Mouse (Mus musculus) kidney, postnatal 0 days (tissue): Measurements from ENCODE around the gene Cdh4. TPM values are rescaled to one million over a fixed set of nuclear protein-coding genes. Genes with fewer than 3 reads are reported as not detected.
A peak's percentile ranks its signal among the peaks of the same experiment; 100 is the strongest.

Experiments
- ATAC-seq: fragments of 200-750 bp; cut with Nextera tagmentation; replicated peaks from 2 replicates; pipeline ENCODE4 v1.8.0; 2017; ENCODE audit warnings: low read depth, moderate number of reproducible peaks, moderate TSS enrichment, moderate library complexity; ENCODE audit not compliant: low FRiP score
- DNase-seq: peaks from one replicate; pipeline ENCODE4 v3.0.0-alpha.2; 2016; ENCODE audit warnings: low spot score
- H3K27ac ChIP-seq: fragments of 300-500 bp; sonication (generic); 2 replicates; pipeline ENCODE4 v1.5.1; 2014; ENCODE audit warnings: mild to moderate bottlenecking
- H3K27me3 ChIP-seq: fragments of 300-500 bp; sonication (generic); 2 replicates; pipeline ENCODE4 v1.6.1; 2014; ENCODE audit warnings: low read length, mixed read lengths; ENCODE audit not compliant: insufficient read depth
- H3K36me3 ChIP-seq: fragments of 300-500 bp; sonication (generic); 2 replicates; pipeline ENCODE4 v1.6.1; 2014; ENCODE audit warnings: low read length, mixed read lengths; ENCODE audit not compliant: insufficient read depth
- H3K4me1 ChIP-seq: fragments of 300-500 bp; sonication (generic); replicated peaks from 2 replicates; pipeline ENCODE4 v1.6.1; 2014; ENCODE audit warnings: antibody characterized with exemption, low read length, mixed read lengths; ENCODE audit not compliant: insufficient read depth
- H3K4me2 ChIP-seq: fragments of 300-500 bp; sonication (generic); 2 replicates; pipeline ENCODE4 v1.6.1; 2014; ENCODE audit warnings: mild to moderate bottlenecking, low read length, moderate library complexity, mixed read lengths
- H3K4me3 ChIP-seq: fragments of 300-500 bp; sonication (generic); replicated peaks from 2 replicates; pipeline ENCODE4 v1.5.1; 2014; ENCODE audit warnings: low read depth, low read length
- H3K9ac ChIP-seq: fragments of 300-500 bp; sonication (generic); 2 replicates; pipeline ENCODE4 v1.6.1; 2014; ENCODE audit warnings: low read depth, low read length
- H3K9me3 ChIP-seq: fragments of 300-500 bp; sonication (generic); replicated peaks from 2 replicates; pipeline ENCODE4 v1.6.1; 2016; ENCODE audit warnings: low read length, inconsistent platforms, mixed read lengths
- CTCF ChIP-seq: IDR thresholded peaks from 2 replicates; pipeline ENCODE4 v1.5.1; 2016; ENCODE audit warnings: antibody characterized with exemption, low read depth, mild to moderate bottlenecking, moderate library complexity
- WGBS: fragments of 180-500 bp; shearing (Covaris S2); extraction: QIAGEN DNeasy Blood & Tissue Kit; methylation state at CpG from one replicate; pipeline ENCODE4 v1.1.7; 2014; 5-methylcytosine and 5-hydroxymethylcytosine counted together
- polyA plus RNA-seq: library from polyadenylated mRNA; unstranded; fragments of >200 nt; fragmentation: Nextera tagmentation; extraction: Ambion mirVana; gene quantifications from 2 replicates; pipeline ENCODE4 v1.2.1, GENCODE M21; 2015

Cdh4 gene
- polyA plus RNA-seq, 1 experiment from 2014 or later = 11.5 TPM

DNA sequence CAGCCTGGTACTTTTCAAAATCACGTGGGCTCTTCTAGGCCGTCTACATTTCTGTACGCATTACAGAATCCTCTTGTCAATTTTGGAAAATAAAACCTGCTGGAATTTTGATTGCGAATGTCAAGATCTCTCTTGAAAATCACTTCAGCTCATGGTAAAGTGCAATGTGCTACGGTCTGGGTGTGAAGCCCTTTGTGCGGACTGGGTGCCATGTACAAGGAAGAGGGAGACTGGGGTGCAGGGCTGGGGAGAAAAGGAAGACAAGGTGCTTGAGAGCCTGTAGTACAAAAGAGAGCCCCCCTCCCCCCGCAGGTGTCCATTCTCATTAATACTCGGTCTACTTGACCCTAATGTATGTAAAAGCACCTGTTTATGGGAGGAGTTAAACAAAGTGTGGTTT, 125.7 kb downstream of the Cdh4 start:
- WGBS = 92% methylated on average over 8 of the region's 8 CpGs
- TF ChIP-seq CTCF = no peak
- Histone ChIP-seq H3K4me1 (no peaks in the 10 kb centered on the region), H3K4me3 (no peak overlapping the region), H3K36me3 (no peaks in the 10 kb centered on the region), H3K27ac (no peak overlapping the region), H3K27me3 (no peaks in the 10 kb centered on the region), H3K9me3 (no peaks in the 10 kb centered on the region), H3K4me2 (no peak overlapping the region), H3K9ac (no peak overlapping the region)
- DNase-seq (no peak), ATAC-seq (no peak)

DNA sequence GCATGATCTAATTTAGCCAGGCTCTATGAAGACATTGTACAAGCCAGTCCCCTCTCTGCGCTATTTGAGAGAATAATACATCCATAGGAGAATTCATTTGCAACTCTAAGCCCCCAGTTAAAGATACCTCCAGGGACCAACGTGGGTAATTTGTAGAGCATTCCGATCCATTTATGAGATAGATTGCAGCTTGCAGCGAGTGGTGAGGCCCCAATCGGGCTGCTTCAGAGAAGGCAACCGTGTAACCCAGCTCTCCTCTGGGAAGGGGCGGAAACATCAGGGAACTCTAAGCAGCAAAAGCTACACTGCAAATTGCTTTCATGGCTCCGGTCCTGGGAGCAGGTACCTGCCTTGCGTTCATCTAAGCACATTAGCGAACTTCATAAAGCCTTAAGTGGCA, 126.9 kb downstream of the Cdh4 start:
- DNase-seq (no peak), ATAC-seq (no peak)
- no peaks in the 10 kb centered on the region for H3K27me3 ChIP-seq
- no peak overlapping the region for H3K4me3 ChIP-seq
- H3K9ac ChIP-seq = no peak overlapping the region
- no peak overlapping the region for H3K4me2 ChIP-seq
- no peaks in the 10 kb centered on the region for H3K4me1 ChIP-seq
- no peak for TF ChIP-seq CTCF
- H3K9me3 ChIP-seq = no peaks in the 10 kb centered on the region
- H3K27ac ChIP-seq = no peak overlapping the region
- WGBS = 41% methylated on average over 10 of the region's 10 CpGs
- no peaks in the 10 kb centered on the region for H3K36me3 ChIP-seq

DNA sequence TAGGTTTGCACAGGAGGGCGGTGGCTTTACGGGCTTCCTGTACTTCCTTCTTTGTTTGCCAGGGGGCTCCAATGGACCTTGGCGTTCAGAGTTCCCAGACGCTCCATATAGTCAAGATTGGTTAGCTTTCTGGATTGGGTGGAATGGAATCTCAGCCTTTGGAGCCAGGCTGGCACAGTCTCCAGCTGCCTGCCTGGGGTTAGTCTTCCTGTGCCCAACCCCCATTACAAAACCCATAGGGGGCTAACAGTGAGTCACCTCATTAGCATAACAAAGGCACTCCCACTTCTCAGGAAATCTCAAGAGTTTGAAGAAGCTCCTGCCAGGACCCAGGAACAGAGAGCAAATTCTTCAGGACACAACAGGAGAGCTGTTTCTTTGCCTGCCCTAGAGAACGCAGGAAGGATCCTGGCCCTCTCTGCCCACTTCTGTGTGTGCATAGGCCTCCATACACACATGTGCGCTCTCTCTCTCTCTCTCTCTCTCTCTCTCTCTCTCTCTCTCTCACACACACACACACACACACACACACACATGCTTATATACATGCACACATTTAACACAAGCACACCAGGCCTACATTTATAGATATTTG, 129.0 kb downstream of the Cdh4 start:
- Histone ChIP-seq H3K4me3 (no peak overlapping the region), H3K9ac (no peak overlapping the region), H3K9me3 (no peaks in the 10 kb centered on the region), H3K4me1 (no peaks in the 10 kb centered on the region), H3K27ac (no peak overlapping the region), H3K27me3 (no peaks in the 10 kb centered on the region), H3K36me3 (no peaks in the 10 kb centered on the region), H3K4me2 (no peak overlapping the region)
- 47% methylated on average over 6 of the region's 6 CpGs for WGBS
- ATAC-seq (no peak), DNase-seq (peak; percentile 27)
- TF ChIP-seq CTCF = peak; percentile 35

DNA sequence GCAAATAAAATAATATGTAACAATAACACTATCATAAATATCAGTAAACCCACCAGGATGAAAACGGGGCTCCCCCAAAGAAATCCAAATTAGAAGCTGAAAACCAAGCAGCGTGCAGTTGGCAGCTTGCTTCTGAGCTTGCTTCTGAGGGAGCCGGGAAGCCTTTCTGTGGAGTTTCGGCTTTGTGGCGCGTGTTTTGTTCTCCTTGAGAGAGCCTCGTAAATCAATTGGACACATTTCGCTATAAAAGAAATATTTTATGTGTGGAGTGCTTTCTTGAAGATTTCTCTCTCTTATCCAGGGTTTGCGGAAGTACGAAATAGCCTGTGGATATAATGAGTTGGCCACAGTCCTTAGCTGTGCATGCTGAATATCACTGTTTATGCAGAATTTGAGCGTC, 131.1 kb downstream of the Cdh4 start:
- Histone ChIP-seq H3K27ac (no peak overlapping the region), H3K9ac (no peak overlapping the region), H3K36me3 (no peaks in the 10 kb centered on the region), H3K4me3 (no peak overlapping the region), H3K27me3 (no peaks in the 10 kb centered on the region), H3K4me2 (no peak overlapping the region), H3K4me1 (no peaks in the 10 kb centered on the region), H3K9me3 (no peaks in the 10 kb centered on the region)
- 48% methylated on average over 11 of the region's 11 CpGs for WGBS
- no peak for ATAC-seq
- TF ChIP-seq CTCF = no peak
- peak; percentile 54 for DNase-seq

DNA sequence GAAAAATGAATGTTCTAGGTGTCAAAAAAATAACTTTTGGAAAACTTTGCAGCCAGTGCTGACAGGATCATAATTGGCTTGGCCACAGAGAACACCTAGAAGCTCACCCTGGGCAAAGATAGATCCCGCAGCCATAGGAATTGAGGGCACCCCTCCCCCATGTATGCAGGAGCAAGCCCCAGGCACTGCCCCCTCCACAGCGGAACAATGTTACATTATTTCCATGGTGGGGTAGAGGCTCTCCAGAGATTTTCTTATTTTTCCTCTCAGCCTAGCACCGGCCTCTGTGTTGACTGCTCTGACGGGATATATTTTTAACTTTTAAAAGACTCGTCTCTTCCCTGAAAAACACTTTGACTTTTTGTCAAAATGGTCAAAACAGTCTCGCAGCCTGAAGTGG, 131.6 kb downstream of the Cdh4 start:
- Histone ChIP-seq H3K4me2 (no peak overlapping the region), H3K27me3 (no peaks in the 10 kb centered on the region), H3K4me1 (no peaks in the 10 kb centered on the region), H3K4me3 (no peak overlapping the region), H3K9ac (no peak overlapping the region), H3K9me3 (no peaks in the 10 kb centered on the region), H3K36me3 (no peaks in the 10 kb centered on the region), H3K27ac (no peak overlapping the region)
- 67% methylated on average over 6 of the region's 6 CpGs for WGBS
- ATAC-seq (no peak), DNase-seq (no peak)
- TF ChIP-seq CTCF = no peak

DNA sequence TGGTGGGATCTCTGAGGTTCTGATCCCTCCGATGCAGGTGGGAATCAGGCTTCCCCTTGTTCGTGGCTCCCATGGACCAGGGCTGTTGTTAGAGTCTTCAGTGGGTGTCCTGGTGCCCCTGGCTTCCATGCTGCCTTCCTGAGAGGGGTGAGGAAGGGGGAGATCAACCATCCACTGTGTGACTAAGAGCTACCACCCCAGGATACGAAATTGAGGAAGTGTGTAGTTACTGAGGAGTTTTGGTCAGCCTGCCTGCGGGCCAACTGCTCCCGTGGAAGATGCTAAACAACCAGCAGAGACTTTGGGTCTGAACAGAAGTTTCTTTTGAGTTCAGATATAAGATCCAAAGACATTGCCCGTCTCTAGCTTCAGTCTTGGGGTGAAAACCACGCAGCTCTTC, 133.4 kb downstream of the Cdh4 start:
- DNase-seq (no peak), ATAC-seq (no peak)
- H3K36me3 ChIP-seq = no peaks in the 10 kb centered on the region
- 86% methylated on average over 7 of the region's 7 CpGs for WGBS
- no peak overlapping the region for H3K9ac ChIP-seq
- no peaks in the 10 kb centered on the region for H3K9me3 ChIP-seq
- H3K4me1 ChIP-seq = no peaks in the 10 kb centered on the region
- H3K4me3 ChIP-seq = no peak overlapping the region
- H3K27ac ChIP-seq = no peak overlapping the region
- no peak overlapping the region for H3K4me2 ChIP-seq
- TF ChIP-seq CTCF = no peak
- H3K27me3 ChIP-seq = no peaks in the 10 kb centered on the region

DNA sequence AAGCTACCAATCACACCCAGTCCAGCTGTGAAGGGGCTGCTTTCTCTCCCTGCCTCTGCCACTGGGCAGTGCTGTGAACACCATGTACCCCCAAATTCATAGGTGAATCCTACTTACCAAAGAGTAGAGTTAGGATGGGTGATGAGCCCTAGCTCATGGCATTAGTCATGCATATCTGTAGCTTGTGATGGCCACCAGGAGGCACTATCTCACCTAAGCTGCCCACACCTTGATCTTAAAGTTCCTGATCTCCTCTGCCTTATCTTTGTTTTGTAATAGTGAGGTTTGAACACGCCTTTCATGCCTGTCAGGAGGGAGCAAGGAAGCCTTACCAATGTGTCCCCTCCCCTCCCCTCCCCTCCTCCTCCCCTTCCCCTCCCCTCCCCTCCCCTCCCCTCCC, 134.0 kb downstream of the Cdh4 start:
- no peaks in the 10 kb centered on the region for H3K36me3 ChIP-seq
- no peaks in the 10 kb centered on the region for H3K27me3 ChIP-seq
- H3K4me3 ChIP-seq = no peak overlapping the region
- 80% methylated on average over 1 of the region's 1 CpGs for WGBS
- peak; percentile 26; the same call in 1 of the 2 replicates for TF ChIP-seq CTCF
- no peaks in the 10 kb centered on the region for H3K9me3 ChIP-seq
- DNase-seq = no peak
- H3K4me1 ChIP-seq = no peaks in the 10 kb centered on the region
- no peak overlapping the region for H3K4me2 ChIP-seq
- H3K9ac ChIP-seq = no peak overlapping the region
- no peak overlapping the region for H3K27ac ChIP-seq
- ATAC-seq = no peak
